Mouse (Mus musculus) kidney, adult 2 months (tissue): ENCODE results near the gene Yrdc.

Source experiments
- CTCF ChIP-seq: fragments of 200-500 bp; conservative IDR thresholded peaks from 2 replicates; pipeline ENCODE4 v1.5.1; 2011; ENCODE audit warnings: low read depth, mild to moderate bottlenecking, control low read depth, low read length, moderate library complexity, mixed read lengths; ENCODE audit not compliant: insufficient read depth, insufficient read length
- POLR2A ChIP-seq: fragments of 200-500 bp; IDR thresholded peaks from one replicate; pipeline ENCODE4 v1.6.1; 2011; ENCODE audit warnings: low read depth, low read length, control low read depth

GRCm38 (mm10) chr4:124817803-124818202 lies 32.7 kb upstream of the Yrdc start:
- no peak for TF ChIP-seq POLR2A
- TF ChIP-seq CTCF, result no peak
